Mouse (Mus musculus): ENCODE results near the gene Nectin2.

Gene Nectin2

DNA sequence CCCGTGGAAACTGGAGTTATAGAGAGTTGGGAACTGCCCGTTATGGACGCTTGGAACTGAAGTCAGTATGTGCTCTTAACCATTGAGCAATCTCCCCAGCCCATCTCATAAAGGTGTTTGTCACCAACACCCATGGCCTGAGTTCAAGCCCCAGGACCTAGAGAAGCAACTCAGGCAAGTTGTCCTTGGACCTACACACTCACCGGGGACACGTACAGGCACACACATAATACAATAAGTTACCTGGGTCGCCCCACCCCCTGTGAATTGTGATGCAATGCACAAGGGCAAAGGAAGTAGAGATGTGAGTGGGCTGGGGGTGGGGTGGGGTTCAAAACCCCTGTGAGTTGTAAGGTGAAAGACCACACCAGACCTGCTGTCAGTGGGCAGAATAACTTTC is 63.8 kb downstream of the Nectin2 start:
- DNase-seq (ENCODE audit: low spot score) = no peak

DNA sequence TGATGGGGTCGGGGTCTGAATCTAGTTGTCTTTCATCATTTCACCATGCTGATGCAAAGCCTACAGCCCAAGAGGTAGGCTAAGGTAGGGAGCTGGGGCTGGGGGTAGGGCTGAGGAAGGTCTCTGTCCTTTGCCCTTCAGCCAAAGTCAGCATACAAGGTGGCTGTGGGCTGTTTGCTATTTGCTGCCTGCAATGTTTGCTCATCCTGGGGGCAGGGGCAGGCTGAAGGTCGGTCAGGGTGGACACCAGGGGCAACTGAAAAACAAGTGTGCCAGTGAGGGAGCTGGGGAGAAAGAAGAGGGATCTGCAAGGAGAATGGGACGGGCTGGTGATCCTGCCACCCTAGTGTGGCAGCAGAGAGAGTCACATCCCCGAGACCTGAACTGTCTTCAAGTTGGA is 64.9 kb downstream of the Nectin2 start:
- DNase-seq (ENCODE audit: low spot score) = no peak

DNA sequence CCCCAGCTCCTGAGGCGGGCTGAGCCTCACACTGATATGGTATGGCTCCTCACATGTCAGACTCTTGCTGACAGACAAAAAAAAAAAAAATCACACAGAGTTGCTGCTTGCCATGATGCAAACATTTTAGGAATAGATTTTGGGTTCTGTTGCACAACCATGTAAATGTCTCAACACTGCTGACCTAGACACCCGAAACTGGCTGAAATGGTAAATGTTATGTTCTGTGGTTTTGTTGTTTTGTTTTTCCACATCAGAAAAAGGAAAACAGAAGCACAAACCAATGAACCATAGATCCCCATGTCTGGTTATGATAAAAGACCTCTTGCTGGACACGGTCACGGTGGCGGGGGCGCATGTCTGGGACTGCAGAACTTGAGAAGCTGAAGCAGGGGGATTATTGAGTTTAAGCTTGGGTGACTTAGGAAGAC is 66.5 kb downstream of the Nectin2 start:
- no peak for DNase-seq (ENCODE audit: low spot score)

DNA sequence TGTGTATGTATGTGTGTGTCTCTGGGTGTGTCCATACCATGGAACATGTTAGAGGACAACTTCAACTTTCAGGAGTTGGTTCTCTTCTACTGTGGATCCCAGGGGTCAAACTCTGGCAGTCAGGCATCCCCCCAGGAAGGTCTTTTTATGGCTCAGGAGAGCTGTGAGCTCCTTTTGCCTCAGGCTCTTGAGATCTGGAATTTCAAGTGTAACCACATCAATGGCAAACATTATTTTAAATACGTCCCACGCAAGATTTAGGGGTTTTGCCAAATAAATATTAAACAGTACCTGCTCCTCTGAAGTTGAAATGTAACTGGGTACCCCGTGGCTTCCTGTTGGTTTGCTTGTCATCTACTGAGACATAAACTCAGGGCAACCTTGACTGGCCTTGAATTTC is 67.3 kb downstream of the Nectin2 start:
- no peak for DNase-seq (ENCODE audit: low spot score)

DNA sequence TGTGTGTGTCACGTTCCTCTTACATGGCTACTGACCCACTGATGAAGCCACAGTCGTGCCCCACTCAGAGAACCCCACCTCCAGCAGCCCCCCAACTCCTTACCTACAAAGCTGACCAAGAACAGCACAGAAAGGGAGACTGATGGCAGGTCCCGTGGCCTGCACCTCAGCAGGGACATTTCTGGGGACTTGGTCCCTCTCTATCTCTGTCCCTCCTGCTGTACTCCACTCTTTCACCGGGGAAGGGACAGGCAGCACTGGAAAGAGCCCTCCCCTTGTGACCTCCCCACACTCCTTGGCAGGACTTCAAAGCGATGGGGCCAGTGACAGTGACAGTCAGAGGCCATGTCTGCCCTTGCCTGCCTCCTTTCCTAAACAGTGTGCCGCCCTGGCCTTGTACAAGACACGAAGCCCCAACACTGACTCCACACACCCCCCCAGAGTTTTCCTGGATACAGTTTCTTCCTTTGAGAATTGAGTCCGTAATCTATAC is 69.0 kb downstream of the Nectin2 start, which contains the start of the genes Gm44805 and Apoc4:
Gene Gm44805, minus strand, starts transcription at position 222 of the 493 bp plus-strand sequence.
Gene Apoc4, minus strand, starts transcription at position 278 of the 493 bp plus-strand sequence.
- no peak for DNase-seq (ENCODE audit: low spot score)

DNA sequence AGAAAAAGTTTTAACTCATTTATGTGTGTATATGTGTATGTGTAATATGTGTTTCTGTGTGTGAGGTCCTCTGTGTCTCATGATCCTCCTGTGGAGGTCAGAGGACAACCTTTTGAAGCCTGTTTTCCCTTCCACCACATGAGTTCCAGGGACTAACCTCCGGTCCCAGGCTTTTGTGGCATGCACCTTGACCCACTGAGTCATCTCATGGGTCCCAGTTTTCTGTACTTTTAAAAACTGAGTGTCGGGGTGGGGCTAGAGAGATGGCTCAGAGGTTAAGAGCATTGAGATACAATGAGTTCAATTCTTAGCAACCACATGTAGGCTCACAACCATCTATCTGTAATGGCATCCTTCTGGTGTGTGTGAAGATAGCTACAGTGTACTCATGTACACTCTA is 69.6 kb downstream of the Nectin2 start:
- no peak for DNase-seq (ENCODE audit: low spot score)

DNA sequence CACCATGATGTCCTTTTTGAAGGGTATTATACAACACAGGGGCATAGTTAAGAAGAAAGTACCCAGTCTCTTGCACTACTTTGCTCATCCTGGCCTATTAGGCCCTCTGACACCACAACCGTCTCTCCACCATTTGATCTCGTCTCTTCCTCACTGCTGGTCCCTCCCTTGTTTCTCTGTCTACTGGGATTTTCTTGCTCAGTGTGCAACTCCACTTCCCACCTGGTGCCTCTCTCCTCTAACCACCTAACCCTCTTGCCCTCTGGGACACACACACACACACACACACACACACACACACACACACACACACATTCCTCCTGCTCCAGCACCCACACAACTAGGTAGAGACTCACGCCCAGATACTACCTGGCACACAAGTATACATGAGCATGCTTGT is 71.4 kb downstream of the Nectin2 start:
- DNase-seq (ENCODE audit: low spot score) = no peak

DNA sequence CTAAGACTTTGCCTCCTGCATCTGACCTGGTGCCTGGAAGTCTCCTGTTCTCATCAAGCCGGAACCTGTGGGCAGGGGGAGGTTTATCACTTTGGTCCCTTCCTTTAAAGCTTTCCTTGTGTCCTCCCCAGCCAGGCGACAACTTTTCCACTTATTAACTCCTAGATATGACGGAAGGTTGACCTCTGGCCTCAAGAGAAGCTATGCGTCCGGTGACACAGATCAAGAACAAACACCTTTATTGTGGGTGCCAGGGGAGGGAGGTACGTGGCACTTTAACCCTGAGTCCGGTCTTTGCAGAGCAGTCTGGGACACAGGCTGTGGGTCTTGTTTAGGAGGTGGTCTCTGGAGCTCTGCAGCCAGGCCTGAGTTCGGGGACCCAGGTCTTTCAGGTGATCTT is 72.4 kb downstream of the Nectin2 start, which contains the start of gene Apoc2:
Gene Apoc2, minus strand, starts transcription at position 70 of the 400 bp plus-strand sequence.
- no peak for DNase-seq (ENCODE audit: low spot score)

DNA sequence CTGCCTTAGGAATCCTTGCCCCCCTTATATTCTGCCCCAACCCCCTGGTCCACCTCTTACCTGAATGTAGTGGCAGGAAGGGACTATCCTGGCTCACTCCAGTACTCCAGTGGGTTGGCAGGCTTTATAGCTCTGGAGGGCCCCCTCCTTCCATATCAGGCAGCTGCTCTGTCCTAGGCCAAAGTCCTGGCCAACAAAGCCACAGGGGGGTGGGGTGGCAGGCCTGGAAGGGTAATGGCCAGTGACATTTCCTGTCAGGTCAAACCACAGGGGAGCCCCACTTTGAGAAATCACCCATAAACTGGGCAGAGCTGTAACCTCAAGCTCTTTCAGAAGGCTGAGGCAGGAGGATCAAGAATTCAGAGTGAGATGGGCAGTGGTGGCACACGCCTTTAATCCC is 73.6 kb downstream of the Nectin2 start:
- no peak for DNase-seq (ENCODE audit: low spot score)

DNA sequence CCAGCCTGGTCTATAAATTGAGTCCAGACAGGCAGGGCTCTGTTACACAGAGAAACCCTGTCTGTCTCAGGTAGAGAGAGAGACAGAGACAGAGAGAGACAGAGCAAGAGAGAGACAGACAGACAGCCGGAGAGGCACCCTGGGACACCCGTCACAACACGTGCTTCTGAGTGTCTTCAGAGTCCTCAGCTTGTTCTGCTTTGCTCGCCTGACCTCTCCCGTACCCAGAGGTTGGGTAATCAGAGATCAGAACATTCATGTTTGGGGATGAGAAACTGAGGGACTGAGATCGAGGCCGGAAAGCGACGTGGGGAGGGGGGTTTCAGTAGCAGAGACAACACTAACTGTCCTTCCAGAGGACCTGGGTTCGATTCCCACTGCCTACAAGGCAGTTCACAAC is 74.5 kb downstream of the Nectin2 start:
- no peak for DNase-seq (ENCODE audit: low spot score)

DNA sequence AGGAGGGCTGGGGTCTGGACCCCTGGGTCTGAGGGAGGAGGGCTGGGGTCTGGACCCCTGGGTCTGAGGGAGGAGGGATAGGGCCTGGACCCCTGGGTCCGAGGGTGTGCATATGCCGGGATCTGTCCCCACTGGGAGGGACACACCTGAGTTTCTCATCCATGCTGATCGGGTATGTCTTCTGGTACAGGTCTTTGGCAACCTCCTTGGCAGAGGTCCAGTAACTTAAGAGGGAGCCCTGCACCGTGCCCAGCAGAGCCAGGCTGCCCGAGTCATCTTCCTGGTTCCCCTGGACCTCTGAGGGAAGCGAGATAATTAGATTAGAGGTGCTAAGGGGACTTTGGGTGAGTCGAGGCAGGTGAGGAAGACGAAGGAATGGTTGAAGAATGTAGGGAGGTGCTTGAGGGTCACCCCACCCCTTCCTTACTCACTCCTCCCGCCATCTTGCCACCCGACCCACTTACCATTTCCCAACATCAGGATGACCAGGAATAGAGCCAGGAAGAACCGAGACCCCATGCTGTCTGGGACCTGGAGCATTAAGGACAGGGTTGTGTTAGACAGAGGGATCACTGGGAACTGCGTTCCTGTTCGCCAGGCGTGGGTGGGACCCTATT is 77.1 kb downstream of the Nectin2 start:
- no peak for DNase-seq (ENCODE audit: low spot score)

DNA sequence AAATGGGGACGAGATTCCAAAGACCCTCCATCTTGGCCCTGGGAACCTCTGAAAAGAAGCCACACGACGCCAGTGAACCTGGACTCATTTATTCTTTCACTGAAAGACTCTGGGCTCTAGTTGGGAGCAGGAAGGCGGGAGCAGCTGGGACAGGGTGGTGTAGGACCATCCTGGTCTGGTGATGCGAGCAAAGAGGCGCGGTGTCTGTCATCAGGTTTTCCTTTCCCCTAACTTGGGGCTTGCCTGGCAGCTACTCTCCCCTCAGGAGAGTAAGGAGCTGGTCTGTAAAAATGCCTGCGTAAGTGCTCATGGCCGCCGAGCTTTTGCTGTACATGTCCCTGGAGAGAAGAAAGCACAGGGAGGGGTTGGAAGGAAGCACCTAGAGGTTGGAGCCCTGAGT is 78.8 kb downstream of the Nectin2 start:
- DNase-seq (ENCODE audit: low spot score) = no peak

DNA sequence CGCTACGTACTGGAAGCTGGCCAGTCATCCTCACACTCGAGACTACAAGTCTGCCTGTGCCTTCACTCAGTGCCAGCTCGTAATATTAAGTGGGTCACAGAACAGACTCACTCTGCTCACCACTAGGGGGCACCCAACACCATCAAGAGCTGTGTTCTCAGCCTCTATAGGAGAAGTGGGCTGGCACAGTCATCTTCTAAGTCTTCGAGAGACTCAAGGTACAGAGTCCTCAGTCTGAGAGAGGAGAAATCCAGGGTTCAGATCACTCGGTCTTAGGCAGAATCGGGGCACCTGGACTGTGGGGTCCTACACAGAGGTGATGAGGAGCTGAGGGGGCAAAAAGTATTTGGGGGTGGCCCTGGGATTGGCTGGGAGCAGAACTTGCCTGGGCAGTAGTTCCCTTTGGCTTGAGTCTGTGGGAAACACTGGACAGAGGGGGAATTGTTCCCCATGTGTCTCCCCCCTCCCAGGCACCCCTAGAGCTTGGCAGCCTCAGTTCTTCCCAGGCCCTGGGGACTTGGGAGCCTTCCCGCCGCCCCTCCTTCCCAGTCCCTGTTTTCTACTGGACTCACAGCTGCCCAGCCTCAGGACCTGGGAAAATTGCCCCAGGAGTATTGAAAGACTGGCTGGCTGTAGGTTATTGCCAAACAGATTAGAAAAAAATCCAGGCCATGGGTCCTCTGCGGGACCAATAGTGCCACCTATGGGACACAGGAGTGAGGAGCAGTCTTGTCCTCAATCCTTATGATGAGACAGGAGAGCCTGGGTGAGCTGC is 81.1 kb downstream of the Nectin2 start:
- peak; percentile 97 for DNase-seq (ENCODE audit: low spot score)

DNA sequence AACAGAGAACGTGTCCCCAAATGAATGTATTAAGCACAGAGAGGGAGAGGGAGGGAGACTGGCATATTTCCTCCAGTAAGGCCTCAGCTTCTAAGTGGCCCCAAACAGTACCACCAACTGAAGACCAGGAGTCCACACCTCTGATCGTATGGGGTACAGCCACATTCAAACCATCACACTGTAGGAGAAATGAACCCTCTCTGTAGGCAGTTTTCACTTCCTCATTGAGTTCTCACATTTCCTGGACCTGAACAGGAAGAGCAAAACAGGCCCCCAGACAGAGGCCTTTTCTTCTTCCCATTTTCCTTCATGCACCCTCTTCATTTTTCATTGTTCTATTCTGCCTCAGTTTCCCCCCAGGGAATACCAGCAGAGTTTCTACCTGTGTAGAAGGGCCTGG is 82.8 kb downstream of the Nectin2 start:
- DNase-seq (ENCODE audit: low spot score) = no peak

DNA sequence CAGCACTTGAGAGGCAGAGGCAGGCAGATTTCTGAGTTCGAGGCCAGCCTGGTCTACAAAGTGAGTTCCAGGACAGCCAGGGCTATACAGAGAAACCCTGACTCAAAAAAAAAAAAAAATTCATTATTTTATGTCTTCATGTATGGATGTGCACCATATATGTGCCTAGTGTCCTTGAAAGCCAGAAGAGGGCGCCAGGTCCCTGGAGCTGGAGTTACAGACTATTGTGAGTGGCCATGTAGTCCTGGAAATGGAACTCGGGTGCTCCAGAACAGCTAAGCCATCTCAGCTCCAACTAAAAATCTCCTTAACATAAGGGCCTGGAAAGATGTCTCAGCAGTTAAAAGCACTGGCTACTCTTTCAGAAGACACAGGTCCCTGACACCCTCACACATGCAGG is 83.5 kb downstream of the Nectin2 start:
- peak; percentile 9 for DNase-seq (ENCODE audit: low spot score)

All from embryo, embryonic 10.5 days (tissue).